Mouse (Mus musculus) gonadal fat pad, adult 2 months (tissue): ENCODE measurements at regions not wholly inside any gene's neighbourhood (a gene's known extent, or its start where the extent isn't known, plus 50 kb on each side); places are given as distances from the start of the nearest gene placed in this dataset.

Experiments used
- DNase-seq: peaks from one replicate; pipeline ENCODE4 v3.0.0-alpha.2; 2012; ENCODE audit warnings: low read depth

GRCm38 (mm10) chr12:55926974-55927321, 90.8 kb downstream of the Brms1l start:
- DNase-seq = no peak

GRCm38 (mm10) chr12:55926276-55926973, 90.3 kb downstream of the Brms1l start:
- DNase-seq = no peak
